8 mouse cellular contexts compared by ENCODE assay signal in the genomic region with DNA sequence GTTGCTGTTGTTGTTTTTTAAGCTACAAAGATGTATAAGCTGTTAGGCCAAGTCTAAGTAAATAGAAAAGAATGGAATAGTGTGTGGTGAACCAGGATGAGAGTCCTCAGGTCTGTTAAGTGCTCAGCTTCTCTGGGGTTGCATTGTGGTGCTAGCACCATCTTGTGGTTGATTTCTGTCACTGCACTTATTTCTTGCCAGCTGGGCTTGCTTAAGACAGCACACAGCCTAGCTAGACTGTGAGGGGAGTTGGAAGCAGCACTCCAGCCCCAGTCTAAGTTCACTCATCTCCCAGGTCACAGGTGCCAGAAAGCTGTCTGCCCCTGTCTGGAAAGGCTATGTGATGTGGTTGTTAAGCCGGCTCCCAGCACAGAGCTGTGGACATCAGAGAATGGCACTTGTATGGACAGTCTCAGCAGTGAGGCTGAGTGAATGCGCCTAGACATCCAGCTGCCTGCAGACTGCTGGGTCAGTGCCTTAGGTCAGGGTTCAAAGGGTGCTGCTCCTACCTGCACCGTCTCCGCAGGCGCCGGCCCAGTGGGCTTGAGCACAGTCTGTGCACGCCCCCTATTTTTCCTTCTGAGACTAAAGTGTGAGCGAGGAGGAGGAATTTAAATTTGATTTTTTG. TPM values are rescaled to one million over a fixed set of nuclear protein-coding genes. Genes with fewer than 3 reads are reported as not detected.
DNase-seq lines count a peak whose midpoint lies in the region; ATAC-seq lines count a peak whose summit lies in the region.

No protein-coding gene starts in this region.

- no peaks in the 10 kb centered on the region for H3K9me3 ChIP-seq in hindbrain, embryonic 15.5 days

- H3K4me2 ChIP-seq in hindbrain, embryonic 15.5 days = no peak overlapping the region

- H3K9ac ChIP-seq in hindbrain, embryonic 15.5 days = no peak overlapping the region

- WGBS in hindbrain, embryonic 15.5 days = 91% methylated on average over 8 of the region's 8 CpGs

- H3K27ac ChIP-seq in hindbrain, embryonic 15.5 days (replicated peaks) = no peak overlapping the region

- H3K36me3 ChIP-seq in hindbrain, embryonic 15.5 days = peaks cover 14% of the 10 kb centered on the region

- H3K4me3 ChIP-seq in hindbrain, embryonic 15.5 days = no peak overlapping the region

- peak; percentile 76; the same call in 1 of the 2 replicates for ATAC-seq in hindbrain, embryonic 15.5 days (ENCODE audit: low FRiP score, low read depth)

- no peaks in the 10 kb centered on the region for H3K4me1 ChIP-seq in hindbrain, embryonic 15.5 days (replicated peaks)

- H3K27me3 ChIP-seq in hindbrain, embryonic 15.5 days = no peaks in the 10 kb centered on the region

- DNase-seq in R1 (ENCODE audit: low read depth, low spot score) = peak; percentile 80
- DNase-seq in cerebellum, postnatal 14 days = peak; percentile 74 to 83
- peak; percentile 44 to 55 for DNase-seq in frontal cortex, postnatal 25 days (ENCODE audit: low spot score in 2 of 2)
- peak; percentile 57 to 60 for DNase-seq in layer of hippocampus, postnatal 36 days
- peak; percentile 64 for DNase-seq in lung, postnatal 14 days
- DNase-seq in retina, postnatal 1 day = peak; percentile 86
- peak; percentile 84 for DNase-seq in yolk sac, embryonic 10.5 days (ENCODE audit: low spot score)

RNA-seq across cellular contexts. Expression of a gene that starts 16.7 kb away (rescaled TPM):
- 35.2 and 35.6 TPM in 2 replicates for polyA plus RNA-seq in hindbrain, embryonic 15.5 days (2015; fragmentation: Nextera tagmentation; extraction: Ambion mirVana)
- total RNA-seq in layer of hippocampus, postnatal 36 days (2021) = 10 to 100 TPM; 60.1 to 61.2 TPM

RNA-seq across cellular contexts. Expression of a gene that starts 16.9 kb away (rescaled TPM):
- polyA plus RNA-seq in hindbrain, embryonic 15.5 days (2015; fragmentation: Nextera tagmentation; extraction: Ambion mirVana) = 67.4 and 71.1 TPM in 2 replicates
- total RNA-seq in layer of hippocampus, postnatal 36 days (2021) = 10 to 100 TPM; 27.2 to 28.6 TPM
